Mouse (Mus musculus): Measurements from ENCODE around the gene Adamts9. TPM values are rescaled to one million over a fixed set of nuclear protein-coding genes. Genes with fewer than 3 reads are reported as not detected.

Adamts9 gene
- polyA plus RNA-seq, 1 experiment from 2014 or later, result 6.9 TPM

GRCm38 (mm10) chr6:92920938-92921689, 22.2 kb downstream of the Adamts9 start:
- Histone ChIP-seq H3K27ac (no peak overlapping the region), H3K27me3 (no peaks in the 10 kb centered on the region), H3K4me3 (no peak overlapping the region), H3K9ac (no peak overlapping the region), H3K36me3 (no peaks in the 10 kb centered on the region), H3K4me2 (no peak overlapping the region), H3K9me3 (no peaks in the 10 kb centered on the region), H3K4me1 (peaks cover 17% of the 10 kb centered on the region)
- 36% methylated on average over 10 of the region's 10 CpGs for WGBS
- ATAC-seq (ENCODE audit: insufficient number of reproducible peaks, low FRiP score, low TSS enrichment, low read depth), result no peak

GRCm38 (mm10) chr6:92910611-92911010, 32.7 kb downstream of the Adamts9 start:
- Histone ChIP-seq H3K36me3 (peaks cover 16% of the 10 kb centered on the region; the same call in 1 of the 2 replicates), H3K27me3 (no peaks in the 10 kb centered on the region), H3K4me2 (no peak overlapping the region), H3K27ac (no peak overlapping the region), H3K4me1 (peaks cover 8% of the 10 kb centered on the region; the same call in 1 of the 2 replicates), H3K9me3 (no peaks in the 10 kb centered on the region), H3K9ac (no peak overlapping the region), H3K4me3 (no peak overlapping the region)
- ATAC-seq (ENCODE audit: insufficient number of reproducible peaks, low FRiP score, low TSS enrichment, low read depth), result no peak
- WGBS, result 80% methylated on average over 3 of the region's 3 CpGs

GRCm38 (mm10) chr6:92909361-92909760, 33.9 kb downstream of the Adamts9 start:
- ATAC-seq (ENCODE audit: insufficient number of reproducible peaks, low FRiP score, low TSS enrichment, low read depth), result no peak
- 50% methylated on average over 8 of the region's 8 CpGs for WGBS
- H3K9ac ChIP-seq, result no peak overlapping the region

GRCm38 (mm10) chr6:92905922-92906321, 37.4 kb downstream of the Adamts9 start:
- 19% methylated on average over 5 of the region's 5 CpGs for WGBS
- no peak for ATAC-seq (ENCODE audit: insufficient number of reproducible peaks, low FRiP score, low TSS enrichment, low read depth)
- H3K9ac ChIP-seq, result no peak overlapping the region

More at GRCm38 (mm10) chr6:92909361-92909760, 33.9 kb downstream of the Adamts9 start:
- Histone ChIP-seq H3K27ac (no peak overlapping the region), H3K4me3 (no peak overlapping the region), H3K4me2 (no peak overlapping the region), H3K9me3 (no peaks in the 10 kb centered on the region), H3K36me3 (peaks cover 16% of the 10 kb centered on the region; the same call in 1 of the 2 replicates), H3K27me3 (no peaks in the 10 kb centered on the region), H3K4me1 (peaks cover 10% of the 10 kb centered on the region; the same call in 1 of the 2 replicates)

GRCm38 (mm10) chr6:92904491-92904890, 38.8 kb downstream of the Adamts9 start:
- no peak overlapping the region for H3K4me2 ChIP-seq
- no peak overlapping the region for H3K9ac ChIP-seq
- no peaks in the 10 kb centered on the region for H3K9me3 ChIP-seq
- peaks cover 10% of the 10 kb centered on the region; the same call in 1 of the 2 replicates for H3K4me1 ChIP-seq
- no peak overlapping the region for H3K27ac ChIP-seq
- H3K27me3 ChIP-seq, result no peaks in the 10 kb centered on the region
- H3K4me3 ChIP-seq, result no peak overlapping the region
- H3K36me3 ChIP-seq, result peaks cover 23% of the 10 kb centered on the region
- 39% methylated on average over 2 of the region's 2 CpGs for WGBS
- ATAC-seq (ENCODE audit: insufficient number of reproducible peaks, low FRiP score, low TSS enrichment, low read depth), result no peak

More at GRCm38 (mm10) chr6:92905922-92906321, 37.4 kb downstream of the Adamts9 start:
- Histone ChIP-seq H3K27me3 (no peaks in the 10 kb centered on the region), H3K27ac (peak overlapping the region; percentile 63), H3K9me3 (no peaks in the 10 kb centered on the region), H3K4me3 (no peak overlapping the region), H3K4me1 (peaks cover 10% of the 10 kb centered on the region; the same call in 1 of the 2 replicates), H3K36me3 (peaks cover 23% of the 10 kb centered on the region), H3K4me2 (no peak overlapping the region)

GRCm38 (mm10) chr6:92904037-92904436, 39.3 kb downstream of the Adamts9 start:
- Histone ChIP-seq H3K4me1 (peaks cover 10% of the 10 kb centered on the region; the same call in 1 of the 2 replicates), H3K9ac (no peak overlapping the region), H3K27me3 (no peaks in the 10 kb centered on the region), H3K4me2 (no peak overlapping the region), H3K9me3 (no peaks in the 10 kb centered on the region), H3K36me3 (peaks cover 23% of the 10 kb centered on the region), H3K4me3 (no peak overlapping the region), H3K27ac (no peak overlapping the region)
- ATAC-seq (ENCODE audit: insufficient number of reproducible peaks, low FRiP score, low TSS enrichment, low read depth), result no peak
- 73% methylated on average over 1 of the region's 1 CpGs for WGBS

- no peaks in the 10 kb centered on the region for H3K27me3 ChIP-seq
- H3K9ac ChIP-seq, result no peak overlapping the region
- no peak overlapping the region for H3K4me3 ChIP-seq
- no peaks in the 10 kb centered on the region for H3K4me1 ChIP-seq
- H3K9me3 ChIP-seq, result no peaks in the 10 kb centered on the region
- H3K27ac ChIP-seq, result no peak overlapping the region
- no peak for ATAC-seq (ENCODE audit: insufficient number of reproducible peaks, low FRiP score, low TSS enrichment, low read depth)
- H3K36me3 ChIP-seq, result peaks cover 42% of the 10 kb centered on the region; the same call in 1 of the 2 replicates
- WGBS, result 43% methylated on average over 1 of the region's 1 CpGs
- no peak overlapping the region for H3K4me2 ChIP-seq
Measured at GRCm38 (mm10) chr6:92891535-92891934, 51.8 kb downstream of the Adamts9 start.

- Histone ChIP-seq H3K27me3 (no peaks in the 10 kb centered on the region), H3K9ac (no peak overlapping the region), H3K4me1 (no peaks in the 10 kb centered on the region), H3K9me3 (no peaks in the 10 kb centered on the region), H3K4me3 (no peak overlapping the region), H3K4me2 (no peak overlapping the region), H3K27ac (no peak overlapping the region), H3K36me3 (peaks cover 23% of the 10 kb centered on the region)
- ATAC-seq (ENCODE audit: insufficient number of reproducible peaks, low FRiP score, low TSS enrichment, low read depth), result no peak
- WGBS, result 57% methylated on average over 9 of the region's 9 CpGs
Measured at GRCm38 (mm10) chr6:92883131-92883900, 60.0 kb downstream of the Adamts9 start.

- no peaks in the 10 kb centered on the region for H3K27me3 ChIP-seq
- H3K36me3 ChIP-seq, result peaks cover 26% of the 10 kb centered on the region
- H3K4me1 ChIP-seq, result no peaks in the 10 kb centered on the region
- H3K9ac ChIP-seq, result no peak overlapping the region
- no peak overlapping the region for H3K4me2 ChIP-seq
- no peaks in the 10 kb centered on the region for H3K9me3 ChIP-seq
- no peak overlapping the region for H3K27ac ChIP-seq
- no peak overlapping the region for H3K4me3 ChIP-seq
- ATAC-seq (ENCODE audit: insufficient number of reproducible peaks, low FRiP score, low TSS enrichment, low read depth), result no peak
- 78% methylated on average over 5 of the region's 5 CpGs for WGBS
Measured at GRCm38 (mm10) chr6:92882446-92882845, 60.8 kb downstream of the Adamts9 start.

- no peaks in the 10 kb centered on the region for H3K9me3 ChIP-seq
- 66% methylated on average over 14 of the region's 14 CpGs for WGBS
- no peak overlapping the region for H3K27ac ChIP-seq
- H3K4me3 ChIP-seq, result no peak overlapping the region
- H3K27me3 ChIP-seq, result no peaks in the 10 kb centered on the region
- no peak overlapping the region for H3K9ac ChIP-seq
- H3K4me2 ChIP-seq, result no peak overlapping the region
- ATAC-seq (ENCODE audit: insufficient number of reproducible peaks, low FRiP score, low TSS enrichment, low read depth), result no peak
- peaks cover 22% of the 10 kb centered on the region for H3K36me3 ChIP-seq
- H3K4me1 ChIP-seq, result no peaks in the 10 kb centered on the region
Measured at GRCm38 (mm10) chr6:92879700-92880265, 63.5 kb downstream of the Adamts9 start.

GRCm38 (mm10) chr6:92878771-92879170, 64.5 kb downstream of the Adamts9 start:
- H3K27me3 ChIP-seq, result no peaks in the 10 kb centered on the region
- no peak overlapping the region for H3K27ac ChIP-seq
- no peak for ATAC-seq (ENCODE audit: insufficient number of reproducible peaks, low FRiP score, low TSS enrichment, low read depth)
- H3K4me1 ChIP-seq, result no peaks in the 10 kb centered on the region
- no peaks in the 10 kb centered on the region for H3K9me3 ChIP-seq
- peaks cover 24% of the 10 kb centered on the region for H3K36me3 ChIP-seq
- 84% methylated on average over 5 of the region's 5 CpGs for WGBS
- no peak overlapping the region for H3K4me3 ChIP-seq
- H3K4me2 ChIP-seq, result no peak overlapping the region
- H3K9ac ChIP-seq, result no peak overlapping the region

GRCm38 (mm10) chr6:92877236-92877635, 66.1 kb downstream of the Adamts9 start:
- 93% methylated on average over 4 of the region's 4 CpGs for WGBS
- Histone ChIP-seq H3K9ac (no peak overlapping the region), H3K27ac (no peak overlapping the region), H3K36me3 (peaks cover 22% of the 10 kb centered on the region), H3K9me3 (no peaks in the 10 kb centered on the region), H3K4me1 (no peaks in the 10 kb centered on the region), H3K27me3 (no peaks in the 10 kb centered on the region), H3K4me3 (no peak overlapping the region), H3K4me2 (no peak overlapping the region)
- no peak for ATAC-seq (ENCODE audit: insufficient number of reproducible peaks, low FRiP score, low TSS enrichment, low read depth)
